Mouse (Mus musculus) bone marrow, adult 2 months (tissue): ENCODE results near the gene Cox4i1.

Experiments
- CTCF ChIP-seq: fragments of 200-500 bp; IDR thresholded peaks from 2 replicates; pipeline ENCODE4 v1.5.1; 2011; ENCODE audit warnings: low read length, control low read depth; ENCODE audit not compliant: control insufficient read depth, insufficient read depth
- POLR2A ChIP-seq: fragments of 200-500 bp; IDR thresholded peaks from 2 replicates; pipeline ENCODE4 v1.6.1; 2011; ENCODE audit warnings: low read depth, mild to moderate bottlenecking, control low read depth, low read length, borderline replicate concordance; ENCODE audit not compliant: control insufficient read depth

GRCm38 (mm10) chr8:120698426-120698825 is 30.4 kb downstream of the Cox4i1 start:
- TF ChIP-seq CTCF (no peak), POLR2A (no peak)
